Mouse (Mus musculus) MEL (cell line): Measurements from ENCODE around the gene Smap1.

Experiments
- BHLHE40 ChIP-seq: IDR thresholded peaks from 2 replicates; pipeline ENCODE4 v1.6.1; 2012; ENCODE audit warnings: low read depth, mild to moderate bottlenecking, inconsistent platforms, low read length, improper control_type of control experiment, borderline replicate concordance
- CTCF ChIP-seq, 3 experiments: IDR thresholded peaks in 2 of 3; conservative IDR thresholded peaks in 1 of 3; 2 replicates each; pipeline ENCODE4 v1.5.1; 2011 to 2012; ENCODE audit warnings: low read length in 3 of 3, low read depth in 2 of 3, mild to moderate bottlenecking in 2 of 3, improper control_type of control experiment in 1 of 3, inconsistent platforms in 1 of 3, mixed read lengths in 1 of 3, moderate library complexity in 1 of 3; ENCODE audit not compliant: control insufficient read depth in 1 of 3, insufficient read depth in 1 of 3, poor library complexity in 1 of 3, severe bottlenecking in 1 of 3
- GATA1 ChIP-seq: IDR thresholded peaks from 2 replicates; pipeline ENCODE4 v1.6.1; 2011; ENCODE audit warnings: low read depth, low read length, improper control_type of control experiment
- KAT2A ChIP-seq: conservative IDR thresholded peaks from 2 replicates; pipeline ENCODE4 v1.6.1; 2012; ENCODE audit warnings: low read depth, low read length, improper control_type of control experiment, inconsistent platforms
- MAX ChIP-seq: IDR thresholded peaks from 2 replicates; pipeline ENCODE4 v1.6.1; 2011; ENCODE audit warnings: low read length, improper control_type of control experiment
- MXI1 ChIP-seq: IDR thresholded peaks from 2 replicates; pipeline ENCODE4 v1.6.1; 2011; ENCODE audit warnings: mild to moderate bottlenecking, low read depth, low read length, improper control_type of control experiment
- NELFE ChIP-seq: IDR thresholded peaks from 2 replicates; pipeline ENCODE4 v1.6.1; 2011; ENCODE audit warnings: low read depth, low read length, improper control_type of control experiment
- NRF1 ChIP-seq: IDR thresholded peaks from 2 replicates; pipeline ENCODE4 v1.6.1; 2014; ENCODE audit warnings: low read depth, mild to moderate bottlenecking, inconsistent platforms, low read length, improper control_type of control experiment, moderate library complexity; ENCODE audit not compliant: poor library complexity, insufficient read depth, severe bottlenecking
- POLR2A ChIP-seq, 2 experiments: IDR thresholded peaks; 2 replicates each; pipeline ENCODE4 v1.6.1; 2011 to 2012; ENCODE audit warnings: low read length in 2 of 2, mild to moderate bottlenecking in 2 of 2, control low read depth in 1 of 2, improper control_type of control experiment in 1 of 2, low read depth in 1 of 2, moderate library complexity in 1 of 2; ENCODE audit not compliant: control insufficient read depth in 1 of 2, insufficient read depth in 1 of 2, poor library complexity in 1 of 2
- POLR2AphosphoS2 ChIP-seq: IDR thresholded peaks from 2 replicates; pipeline ENCODE4 v1.6.1; 2011; ENCODE audit warnings: low read length, improper control_type of control experiment
- RCOR1 ChIP-seq: IDR thresholded peaks from 2 replicates; pipeline ENCODE4 v1.6.1; 2012; ENCODE audit warnings: low read depth, mild to moderate bottlenecking, inconsistent platforms, low read length, improper control_type of control experiment
- SMC3 ChIP-seq: IDR thresholded peaks from 2 replicates; pipeline ENCODE4 v1.6.1; 2011; ENCODE audit warnings: low read depth, low read length, improper control_type of control experiment
- TCF12 ChIP-seq: IDR thresholded peaks from 2 replicates; pipeline ENCODE4 v1.6.1; 2014; ENCODE audit warnings: low read depth, mild to moderate bottlenecking, inconsistent platforms, low read length, improper control_type of control experiment, moderate library complexity

GRCm38 (mm10) chr1:23923779-23924708 lies 1.9 kb upstream of the Smap1 start:
- TF ChIP-seq SMC3: no peak
- no peak for TF ChIP-seq CTCF (IDR thresholded peaks at IDR 0.05 in 2 of 3, conservative IDR thresholded peaks at IDR 0.05 in 1 of 3; ENCODE audit: control insufficient read depth in 1 of 3, insufficient read depth in 1 of 3, low read depth in 2 of 3, low read length in 3 of 3, poor library complexity in 1 of 3, severe bottlenecking in 1 of 3)
- TF ChIP-seq KAT2A: 0 out of 2 replicates have a peak, but pooled peaks have one; percentile 15
- peak; percentile 33; the same call in 1 of the 2 replicates for TF ChIP-seq NELFE
- TF ChIP-seq GATA1: peak; percentile 70
- TF ChIP-seq TCF12: peak; percentile 68
- peak; percentile 79 for TF ChIP-seq MXI1
- no peak for TF ChIP-seq NRF1
- TF ChIP-seq MAX: peak; percentile 74
- peak in 1 of 2 experiments; percentile 52; a peak in 2 of 4 replicates for TF ChIP-seq POLR2A (IDR thresholded peaks at IDR 0.05; ENCODE audit: control insufficient read depth in 1 of 2, insufficient read depth in 1 of 2, low read depth in 1 of 2, low read length in 2 of 2, poor library complexity in 1 of 2)
- TF ChIP-seq POLR2AphosphoS2: no peak
- TF ChIP-seq BHLHE40: 0 out of 2 replicates have a peak, but pooled peaks have one; percentile 22
- TF ChIP-seq RCOR1: peak; percentile 76
